ENCODE assay signal across 9 mouse cellular contexts in the genomic region with DNA sequence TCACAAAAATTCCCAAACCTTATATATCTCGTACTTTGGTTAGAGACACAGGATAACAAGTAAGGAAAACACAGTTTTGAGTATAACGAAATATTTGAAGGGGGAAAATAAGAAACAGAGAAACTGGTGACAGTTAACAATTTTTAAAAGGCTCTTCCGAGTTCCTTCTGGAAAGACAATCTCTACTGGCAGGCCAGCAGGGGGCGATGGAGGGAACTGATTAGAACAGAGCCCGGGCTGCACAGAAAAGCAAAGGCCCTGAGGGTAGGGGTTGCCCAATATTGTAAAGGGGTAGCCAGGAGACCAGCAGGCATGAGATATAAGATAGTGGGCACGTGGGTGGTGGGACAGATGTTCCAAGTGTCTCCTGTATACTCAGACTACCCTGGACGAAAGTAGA.
DNase-seq lines count a peak whose midpoint lies in the region; ATAC-seq and TF ChIP-seq lines count a peak whose summit lies in the region.
"Had no signal": no experiment of that assay in that cellular context is flagged by ENCODE, and none has a peak within 500 bp of the region (broad histone marks: within the 10 kb centered on the region; RNA-seq: fewer than 3 reads in every experiment).

No protein-coding gene starts in this region.

- TF ChIP-seq CTCF in kidney, postnatal 0 days (IDR thresholded peaks at IDR 0.05; ENCODE audit: low read depth): peak; percentile 82

- no peaks in the 10 kb centered on the region for H3K36me3 ChIP-seq in intestine, embryonic 14.5 days (ENCODE audit: control insufficient read depth, insufficient read depth, low read length)
- H3K36me3 ChIP-seq in intestine, embryonic 15.5 days: no peaks in the 10 kb centered on the region
- H3K36me3 ChIP-seq in kidney, postnatal 0 days (ENCODE audit: insufficient read depth, low read length): no peaks in the 10 kb centered on the region
- no peaks in the 10 kb centered on the region for H3K36me3 ChIP-seq in liver, embryonic 11.5 days (ENCODE audit: control insufficient read depth, insufficient read depth, low read length)

- H3K9ac ChIP-seq in intestine, embryonic 14.5 days (ENCODE audit: low read length): no peak overlapping the region
- H3K9ac ChIP-seq in intestine, embryonic 15.5 days: no peak overlapping the region
- no peak overlapping the region for H3K9ac ChIP-seq in kidney, postnatal 0 days (ENCODE audit: low read depth, low read length)
- no peak overlapping the region for H3K9ac ChIP-seq in liver, embryonic 11.5 days (ENCODE audit: low read depth, low read length)

- no peak overlapping the region for H3K4me2 ChIP-seq in intestine, embryonic 14.5 days (ENCODE audit: low read length)
- H3K4me2 ChIP-seq in intestine, embryonic 15.5 days (replicated peaks): no peak overlapping the region
- no peak overlapping the region for H3K4me2 ChIP-seq in kidney, postnatal 0 days (ENCODE audit: low read length)
- H3K4me2 ChIP-seq in liver, embryonic 11.5 days: no peak overlapping the region

- ATAC-seq in intestine, embryonic 14.5 days (replicated peaks; ENCODE audit: low FRiP score, low TSS enrichment, low read depth): no peak; the same call in 1 of the 2 replicates
- ATAC-seq in intestine, embryonic 15.5 days: no peak
- no peak; the same call in 1 of the 2 replicates for ATAC-seq in kidney, postnatal 0 days (replicated peaks; ENCODE audit: low FRiP score, low read depth)
- 0 out of 2 replicates have a peak, but pooled peaks have one; percentile 15 for ATAC-seq in liver, embryonic 11.5 days (replicated peaks; ENCODE audit: low FRiP score)

- peaks cover 10% of the 10 kb centered on the region for H3K27me3 ChIP-seq in intestine, embryonic 14.5 days (replicated peaks; ENCODE audit: control insufficient read depth, insufficient read depth, low read length)
- peaks cover 16% of the 10 kb centered on the region for H3K27me3 ChIP-seq in intestine, embryonic 15.5 days (replicated peaks)
- H3K27me3 ChIP-seq in kidney, postnatal 0 days (ENCODE audit: insufficient read depth, low read length): no peaks in the 10 kb centered on the region; the same call in 1 of the 2 replicates
- H3K27me3 ChIP-seq in liver, embryonic 11.5 days (replicated peaks; ENCODE audit: control insufficient read depth, insufficient read depth, low read length): peaks cover 13% of the 10 kb centered on the region

- no peak overlapping the region for H3K4me3 ChIP-seq in intestine, embryonic 14.5 days (ENCODE audit: low read depth, low read length)
- no peak overlapping the region for H3K4me3 ChIP-seq in intestine, embryonic 15.5 days (replicated peaks)
- no peak overlapping the region for H3K4me3 ChIP-seq in kidney, postnatal 0 days (replicated peaks; ENCODE audit: low read depth, low read length)
- no peak overlapping the region for H3K4me3 ChIP-seq in liver, embryonic 11.5 days (ENCODE audit: low read depth, low read length)

- no peak overlapping the region for H3K27ac ChIP-seq in intestine, embryonic 14.5 days (ENCODE audit: low read depth)
- H3K27ac ChIP-seq in intestine, embryonic 15.5 days: no peak overlapping the region
- no peak overlapping the region for H3K27ac ChIP-seq in kidney, postnatal 0 days
- H3K27ac ChIP-seq in liver, embryonic 11.5 days (ENCODE audit: low read depth, low read length): no peak overlapping the region
- H3K27ac ChIP-seq: macrophage had no signal

- WGBS in intestine, embryonic 14.5 days: 11% methylated on average over 7 of the region's 7 CpGs
- 10% methylated on average over 7 of the region's 7 CpGs for WGBS in intestine, embryonic 15.5 days
- WGBS in kidney, postnatal 0 days: 17% methylated on average over 7 of the region's 7 CpGs
- WGBS in liver, embryonic 11.5 days: 9% methylated on average over 7 of the region's 7 CpGs

- DNase-seq in intestine, embryonic 14.5 days (ENCODE audit: low spot score): peak; percentile 90
- DNase-seq in cerebellum, postnatal 10 days: peak; percentile 94 to 95
- DNase-seq in gastrocnemius, adult 18-20 months (ENCODE audit: low spot score): peak; percentile 76
- DNase-seq in kidney, postnatal 0 days (ENCODE audit: low spot score): peak; percentile 88
- peak; percentile 73 for DNase-seq in liver, embryonic 11.5 days (ENCODE audit: low spot score)
- peak; percentile 41 to 70 for DNase-seq in natural killer cell, adult 2 months (ENCODE audit: low spot score in 2 of 2)
- peak; percentile 72 to 94 for DNase-seq in spleen, postnatal 4 days (ENCODE audit: low spot score in 2 of 2)

- no peaks in the 10 kb centered on the region for H3K9me3 ChIP-seq in intestine, embryonic 14.5 days (ENCODE audit: control insufficient read depth, low read length)
- H3K9me3 ChIP-seq in intestine, embryonic 15.5 days: no peaks in the 10 kb centered on the region
- H3K9me3 ChIP-seq in kidney, postnatal 0 days (replicated peaks; ENCODE audit: low read length): no peaks in the 10 kb centered on the region
- H3K9me3 ChIP-seq in liver, embryonic 11.5 days (ENCODE audit: control insufficient read depth, low read length): no peaks in the 10 kb centered on the region

- peaks cover 10% of the 10 kb centered on the region for H3K4me1 ChIP-seq in intestine, embryonic 14.5 days (replicated peaks; ENCODE audit: control insufficient read depth, insufficient read depth, low read length)
- H3K4me1 ChIP-seq in intestine, embryonic 15.5 days (replicated peaks): peaks cover 7% of the 10 kb centered on the region
- H3K4me1 ChIP-seq in kidney, postnatal 0 days (replicated peaks; ENCODE audit: insufficient read depth, low read length): 0 out of 2 replicates have a peak, but pooled peaks cover 4% of the 10 kb centered on the region
- H3K4me1 ChIP-seq in liver, embryonic 11.5 days (replicated peaks; ENCODE audit: control insufficient read depth, insufficient read depth, low read length): peaks cover 12% of the 10 kb centered on the region
